Mouse (Mus musculus): ENCODE measurements at regions not wholly inside any gene's neighbourhood (a gene's known extent, or its start where the extent isn't known, plus 50 kb on each side); places are given as distances from the start of the nearest gene placed in this dataset.
A peak's percentile ranks its signal among the peaks of the same experiment; 100 is the strongest.

DNA sequence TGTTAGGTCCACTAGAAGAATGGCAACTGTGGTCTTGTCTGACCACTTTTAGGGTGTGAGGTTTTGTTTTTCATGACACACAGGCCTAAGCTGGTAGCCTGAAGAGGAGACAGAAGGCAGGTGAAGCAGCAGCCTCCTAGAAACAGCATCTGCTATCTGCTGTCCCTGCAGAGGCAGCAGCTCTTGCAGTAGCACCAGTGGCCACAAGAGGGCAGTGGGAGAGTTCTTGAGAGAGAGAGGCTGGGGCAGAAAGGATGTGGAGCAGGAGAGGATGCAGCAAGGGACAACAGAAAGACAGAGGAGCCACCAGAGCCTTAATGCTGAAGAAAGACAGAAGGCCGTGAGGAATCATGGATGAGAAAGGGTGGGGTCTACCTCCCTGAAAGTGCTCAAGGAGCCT, 88.1 kb upstream of the Usp51 start:
- TF ChIP-seq CTCF (IDR thresholded peaks at IDR 0.05; ENCODE audit: extremely low read depth, insufficient read length, insufficient replicate concordance, low read depth, low read length) (peak; percentile 57; the same call in 1 of the 2 replicates), POLR2A (IDR thresholded peaks at IDR 0.05; ENCODE audit: low read depth, low read length) (no peak)
- Histone ChIP-seq H3K27ac (ENCODE audit: insufficient read depth, low read depth, low read length) (no peak overlapping the region), H3K36me3 (ENCODE audit: control insufficient read depth, insufficient read depth, low read length) (no peaks in the 10 kb centered on the region), H3K4me1 (ENCODE audit: control insufficient read depth, insufficient read depth, insufficient read length, low read length) (no peaks in the 10 kb centered on the region), H3K27me3 (ENCODE audit: control insufficient read depth, insufficient read depth, low read length) (no peaks in the 10 kb centered on the region), H3K4me3 (ENCODE audit: low read depth, low read length) (no peak overlapping the region)
- WGBS, result 31% methylated on average over 1 of the region's 1 CpGs

GRCm38 (mm10) chrX:152926991-152927390, 79.3 kb upstream of the Usp51 start:
- no peak overlapping the region for H3K27ac ChIP-seq (ENCODE audit: insufficient read depth, low read depth, low read length)
- no peaks in the 10 kb centered on the region for H3K27me3 ChIP-seq (ENCODE audit: control insufficient read depth, insufficient read depth, low read length)
- WGBS, result 51% methylated on average over 3 of the region's 3 CpGs
- H3K36me3 ChIP-seq (ENCODE audit: control insufficient read depth, insufficient read depth, low read length), result no peaks in the 10 kb centered on the region
- TF ChIP-seq POLR2A (IDR thresholded peaks at IDR 0.05; ENCODE audit: low read depth, low read length) (no peak), CTCF (IDR thresholded peaks at IDR 0.05; ENCODE audit: extremely low read depth, insufficient read length, insufficient replicate concordance, low read depth, low read length) (no peak)
- no peak overlapping the region for H3K4me3 ChIP-seq (ENCODE audit: low read depth, low read length)
- no peaks in the 10 kb centered on the region for H3K4me1 ChIP-seq (ENCODE audit: control insufficient read depth, insufficient read depth, insufficient read length, low read length)

DNA sequence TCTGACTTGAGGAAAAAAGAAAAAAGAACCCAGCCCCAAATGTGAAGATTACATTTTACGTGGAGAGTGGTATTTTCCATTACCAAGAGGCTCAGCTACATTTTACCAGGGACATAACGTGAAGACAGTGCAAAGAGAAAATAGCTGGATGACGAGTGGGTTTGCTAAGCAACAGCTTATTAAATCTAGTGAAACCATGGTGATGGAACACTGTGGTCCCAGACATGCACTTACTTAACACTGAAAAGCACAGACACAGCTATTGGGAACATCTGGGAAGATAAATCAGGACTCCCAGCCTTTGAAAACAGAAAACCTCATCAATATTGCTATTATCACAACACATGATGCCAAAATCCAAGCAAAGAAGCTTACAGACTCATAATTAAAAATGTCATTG, 60.1 kb upstream of the Usp51 start:
- Histone ChIP-seq H3K4me1 (ENCODE audit: control insufficient read depth, insufficient read depth, insufficient read length, low read length) (no peaks in the 10 kb centered on the region), H3K36me3 (ENCODE audit: control insufficient read depth, insufficient read depth, low read length) (no peaks in the 10 kb centered on the region), H3K27ac (ENCODE audit: insufficient read depth, low read depth, low read length) (no peak overlapping the region), H3K27me3 (ENCODE audit: control insufficient read depth, insufficient read depth, low read length) (no peaks in the 10 kb centered on the region), H3K4me3 (ENCODE audit: low read depth, low read length) (no peak overlapping the region)
- TF ChIP-seq POLR2A (IDR thresholded peaks at IDR 0.05; ENCODE audit: low read depth, low read length) (no peak), CTCF (IDR thresholded peaks at IDR 0.05; ENCODE audit: extremely low read depth, insufficient read length, insufficient replicate concordance, low read depth, low read length) (no peak)
- 58% methylated on average over 3 of the region's 3 CpGs for WGBS
